Mouse (Mus musculus) lung, embryonic 14.5 days (tissue): ENCODE measurements around the gene Cacybp. TPM values are rescaled to one million over a fixed set of nuclear protein-coding genes. Genes with fewer than 3 reads are reported as not detected.

Experiments
- ATAC-seq: fragments of 200-750 bp; cut with Nextera tagmentation; 2 replicates; pipeline ENCODE4 v1.8.0; 2017; ENCODE audit warnings: mild to moderate bottlenecking, moderate TSS enrichment, moderate library complexity; ENCODE audit not compliant: insufficient read depth
- DNase-seq: peaks from one replicate; pipeline ENCODE4 v3.0.0-alpha.2; 2015
- H3K27ac ChIP-seq: fragments of 300-500 bp; sonication (generic); 2 replicates; pipeline ENCODE4 v1.5.1; 2014; ENCODE audit warnings: low read depth, mild to moderate bottlenecking, moderate library complexity
- H3K27me3 ChIP-seq: fragments of 300-500 bp; sonication (generic); 2 replicates; pipeline ENCODE4 v1.6.1; 2014; ENCODE audit warnings: low read length, control low read depth; ENCODE audit not compliant: insufficient read depth
- H3K36me3 ChIP-seq: fragments of 300-500 bp; sonication (generic); 2 replicates; pipeline ENCODE4 v1.6.1; 2014; ENCODE audit warnings: control low read depth; ENCODE audit not compliant: insufficient read depth
- H3K4me1 ChIP-seq: fragments of 300-500 bp; sonication (generic); 2 replicates; pipeline ENCODE4 v1.6.1; 2014; ENCODE audit warnings: antibody characterized with exemption, control low read depth; ENCODE audit not compliant: insufficient read depth
- H3K4me2 ChIP-seq: fragments of 300-500 bp; sonication (generic); 2 replicates; pipeline ENCODE4 v1.6.1; 2014; ENCODE audit warnings: mild to moderate bottlenecking
- H3K4me3 ChIP-seq: fragments of 300-500 bp; sonication (generic); 2 replicates; pipeline ENCODE4 v1.5.1; 2014; ENCODE audit warnings: low read depth, low read length
- H3K9ac ChIP-seq: fragments of 300-500 bp; sonication (generic); 2 replicates; pipeline ENCODE4 v1.6.1; 2014
- H3K9me3 ChIP-seq: fragments of 300-500 bp; sonication (generic); 2 replicates; pipeline ENCODE4 v1.6.1; 2016; ENCODE audit warnings: low read depth, low read length, control low read depth
- CTCF ChIP-seq: IDR thresholded peaks from 2 replicates; pipeline ENCODE4 v1.5.1; 2016; ENCODE audit warnings: antibody characterized with exemption, low read depth
- WGBS: fragments of 180-500 bp; shearing (Covaris S2); extraction: QIAGEN DNeasy Blood & Tissue Kit; methylation state at CpG from one replicate; pipeline ENCODE4 v1.1.7; 2014; 5-methylcytosine and 5-hydroxymethylcytosine counted together
- polyA plus RNA-seq: library from polyadenylated mRNA; unstranded; fragments of >200 nt; fragmentation: Nextera tagmentation; extraction: Ambion mirVana; gene quantifications from 2 replicates; pipeline ENCODE4 v1.2.1, GENCODE M21; 2014

Cacybp gene
- polyA plus RNA-seq, 1 experiment from 2014 or later = 257 TPM

DNA sequence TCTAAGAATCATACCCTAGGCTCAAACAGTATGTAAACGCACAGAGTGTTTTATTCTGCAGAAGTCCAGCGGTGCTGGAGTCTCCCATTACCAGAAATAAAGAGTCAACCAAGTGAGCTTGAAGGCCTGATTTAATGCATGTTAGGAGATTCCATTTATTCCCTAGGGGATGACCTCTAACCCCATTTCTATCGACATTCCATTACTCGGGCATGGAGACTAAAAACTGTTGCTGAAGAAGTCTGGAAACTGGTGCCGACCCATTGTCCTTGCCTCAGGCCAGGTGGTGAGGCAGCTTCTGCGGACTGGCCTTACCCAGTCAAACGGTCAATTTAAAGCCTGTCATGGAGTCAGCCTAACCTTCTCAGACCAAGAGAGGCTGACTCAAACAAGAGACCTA, 1.5 kb upstream of the Cacybp start:
- Histone ChIP-seq H3K36me3 (0 out of 2 replicates have a peak, but pooled peaks cover 2% of the 10 kb centered on the region), H3K27ac (no peak overlapping the region), H3K4me2 (peak overlapping the region; percentile 84), H3K27me3 (no peaks in the 10 kb centered on the region), H3K9me3 (no peaks in the 10 kb centered on the region), H3K4me3 (no peak overlapping the region), H3K9ac (no peak overlapping the region), H3K4me1 (peaks cover 9% of the 10 kb centered on the region)
- TF ChIP-seq CTCF = no peak
- ATAC-seq = no peak
- DNase-seq = no peak
- 87% methylated on average over 7 of the region's 7 CpGs for WGBS

DNA sequence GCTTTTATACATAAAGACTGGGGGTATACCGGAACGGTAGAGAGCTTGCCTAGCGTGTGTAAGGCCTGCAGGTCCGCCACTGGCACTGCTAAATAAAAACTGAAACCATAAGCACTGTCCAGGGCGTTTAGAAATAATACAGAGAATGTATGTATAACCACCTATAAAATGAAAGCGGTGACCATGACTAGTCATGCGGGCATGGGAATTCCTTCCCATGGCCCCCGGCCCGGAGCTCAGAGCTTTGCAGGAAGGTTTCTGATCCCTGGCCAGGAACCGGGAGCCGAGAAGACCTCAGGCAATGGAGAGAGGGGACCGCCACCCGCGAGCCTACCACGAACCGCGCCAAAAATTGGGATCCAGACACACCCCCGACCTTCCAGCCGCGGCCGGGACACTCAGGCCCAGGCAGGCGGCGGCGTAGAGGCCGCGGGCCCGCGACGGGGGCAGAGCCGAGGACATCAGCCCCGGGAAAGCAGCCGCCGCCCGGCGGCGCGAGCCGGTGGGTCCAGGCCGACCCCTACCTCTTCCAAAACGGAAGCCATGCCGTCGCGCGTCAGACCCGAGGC, 468 bp downstream of the Cacybp start:
- Histone ChIP-seq H3K9me3 (no peaks in the 10 kb centered on the region), H3K4me3 (peak overlapping the region; percentile 91), H3K4me2 (peak overlapping the region; percentile 68), H3K36me3 (peaks cover 11% of the 10 kb centered on the region), H3K27ac (peak overlapping the region; percentile 99), H3K9ac (peak overlapping the region; percentile 92), H3K4me1 (peaks cover 9% of the 10 kb centered on the region), H3K27me3 (no peaks in the 10 kb centered on the region)
- ATAC-seq = peak; percentile 3
- under 1% methylated on average over 45 of the region's 45 CpGs for WGBS
- TF ChIP-seq CTCF = no peak
- DNase-seq = peak; percentile 59

DNA sequence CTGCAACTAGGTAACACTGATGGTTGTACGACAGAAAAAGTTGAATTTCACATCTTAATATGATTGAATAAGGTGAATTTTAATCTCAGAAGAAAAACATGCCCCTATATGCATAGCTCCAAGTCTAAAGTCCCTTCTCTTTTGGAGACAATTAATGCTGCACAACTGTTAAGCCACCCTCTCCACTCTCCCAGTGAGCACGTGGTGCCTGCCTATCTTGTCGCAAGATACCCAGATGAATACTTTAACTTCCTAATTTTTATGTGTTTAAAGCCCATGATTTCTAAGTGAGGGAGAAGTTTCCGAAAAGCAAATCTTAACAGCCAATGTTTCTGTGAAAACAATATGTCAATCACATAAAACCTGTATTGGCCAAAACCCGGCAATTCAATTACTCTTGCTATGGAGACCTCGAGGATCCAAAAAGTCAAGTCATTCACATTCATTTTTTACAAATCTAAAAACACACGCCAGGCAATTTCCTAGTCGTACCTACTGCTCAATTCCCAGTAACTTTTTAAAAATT, 1.0 kb downstream of the Cacybp start:
- DNase-seq (peak; percentile 19), ATAC-seq (no peak)
- peak overlapping the region; percentile 99 for H3K27ac ChIP-seq
- H3K36me3 ChIP-seq = peaks cover 17% of the 10 kb centered on the region
- H3K9me3 ChIP-seq = no peaks in the 10 kb centered on the region
- no peaks in the 10 kb centered on the region for H3K27me3 ChIP-seq
- WGBS = under 1% methylated on average over 8 of the region's 8 CpGs
- H3K4me3 ChIP-seq = peak overlapping the region; percentile 91
- H3K4me1 ChIP-seq = peaks cover 9% of the 10 kb centered on the region
- peak overlapping the region; percentile 68 for H3K4me2 ChIP-seq
- H3K9ac ChIP-seq = peak overlapping the region; percentile 92
- TF ChIP-seq CTCF = no peak

DNA sequence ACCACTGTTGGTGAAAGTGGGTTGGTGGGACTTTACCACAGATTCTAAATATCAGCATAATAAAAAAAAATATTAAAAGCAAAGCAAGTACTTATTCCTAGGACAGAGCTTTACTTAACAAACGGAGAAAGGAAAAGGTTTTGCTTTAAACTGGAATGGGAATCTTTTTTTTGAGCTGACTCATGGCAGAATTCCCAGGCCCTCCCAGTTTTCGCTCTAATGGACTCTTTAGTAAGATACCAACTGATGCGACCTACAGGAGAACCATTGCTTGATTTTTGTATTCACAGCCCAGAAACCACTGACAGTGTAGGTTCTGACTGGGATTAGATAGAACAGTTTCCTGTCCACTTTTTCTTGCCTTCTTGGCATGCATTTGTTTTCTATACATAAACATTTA, 2.1 kb downstream of the Cacybp start:
- Histone ChIP-seq H3K36me3 (peaks cover 28% of the 10 kb centered on the region), H3K9me3 (no peaks in the 10 kb centered on the region), H3K4me3 (peak overlapping the region; percentile 91), H3K27me3 (no peaks in the 10 kb centered on the region), H3K27ac (no peak overlapping the region), H3K4me2 (peak overlapping the region; percentile 68), H3K4me1 (peaks cover 9% of the 10 kb centered on the region), H3K9ac (peak overlapping the region; percentile 92; the same call in 1 of the 2 replicates)
- DNase-seq = peak; percentile 39
- no peak for TF ChIP-seq CTCF
- ATAC-seq = no peak
- WGBS = 36% methylated on average over 3 of the region's 3 CpGs

DNA sequence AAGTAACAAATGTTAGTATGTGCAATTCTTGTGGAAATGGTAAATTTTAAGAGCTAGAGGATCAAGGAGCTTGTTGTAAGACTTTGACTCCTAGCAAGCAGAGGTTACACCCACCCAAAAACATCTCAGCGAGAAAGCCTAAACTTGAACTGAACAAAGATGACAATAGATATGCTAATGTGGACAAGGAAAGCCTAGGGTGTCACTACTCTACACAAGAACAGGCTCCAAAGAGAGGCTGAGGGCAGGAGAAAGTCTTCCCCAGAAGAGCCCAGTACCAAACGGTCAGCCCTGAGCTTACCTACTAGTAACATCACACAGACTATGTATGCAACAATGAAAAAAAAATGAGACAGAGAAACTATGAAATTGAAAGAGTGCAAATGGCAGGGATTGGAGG, 2.8 kb downstream of the Cacybp start:
- Histone ChIP-seq H3K4me1 (peaks cover 9% of the 10 kb centered on the region), H3K4me3 (no peak overlapping the region), H3K27ac (no peak overlapping the region), H3K9ac (no peak overlapping the region), H3K36me3 (peaks cover 34% of the 10 kb centered on the region), H3K4me2 (no peak overlapping the region), H3K27me3 (no peaks in the 10 kb centered on the region), H3K9me3 (no peaks in the 10 kb centered on the region)
- WGBS = 81% methylated on average over 2 of the region's 2 CpGs
- no peak for TF ChIP-seq CTCF
- ATAC-seq (no peak), DNase-seq (no peak)

DNA sequence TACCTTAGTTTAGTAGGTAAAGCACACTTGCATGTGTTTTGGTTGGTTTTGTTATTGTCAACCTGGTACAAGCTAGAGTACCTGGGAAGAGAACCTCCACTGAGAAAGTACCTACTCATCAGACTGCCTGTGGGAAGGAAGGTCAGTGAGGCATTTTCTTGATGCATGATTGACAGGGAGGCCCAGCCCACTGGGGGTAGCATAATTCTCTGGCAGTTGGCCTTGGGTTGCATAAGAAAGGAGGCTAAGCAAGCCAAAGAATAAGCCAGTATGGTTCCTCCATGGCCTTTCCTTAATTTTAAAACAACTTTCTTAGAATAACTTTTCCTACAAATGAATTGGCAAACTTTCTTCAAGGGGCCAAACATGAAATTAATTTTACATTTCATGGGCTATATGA, 7.2 kb downstream of the Cacybp start:
- no peak for ATAC-seq
- peaks cover 72% of the 10 kb centered on the region for H3K36me3 ChIP-seq
- no peaks in the 10 kb centered on the region for H3K27me3 ChIP-seq
- no peaks in the 10 kb centered on the region for H3K9me3 ChIP-seq
- no peak for DNase-seq
- H3K27ac ChIP-seq = no peak overlapping the region
- H3K4me1 ChIP-seq = no peaks in the 10 kb centered on the region
- H3K4me3 ChIP-seq = no peak overlapping the region
- H3K9ac ChIP-seq = no peak overlapping the region
- H3K4me2 ChIP-seq = no peak overlapping the region
- no peak for TF ChIP-seq CTCF

DNA sequence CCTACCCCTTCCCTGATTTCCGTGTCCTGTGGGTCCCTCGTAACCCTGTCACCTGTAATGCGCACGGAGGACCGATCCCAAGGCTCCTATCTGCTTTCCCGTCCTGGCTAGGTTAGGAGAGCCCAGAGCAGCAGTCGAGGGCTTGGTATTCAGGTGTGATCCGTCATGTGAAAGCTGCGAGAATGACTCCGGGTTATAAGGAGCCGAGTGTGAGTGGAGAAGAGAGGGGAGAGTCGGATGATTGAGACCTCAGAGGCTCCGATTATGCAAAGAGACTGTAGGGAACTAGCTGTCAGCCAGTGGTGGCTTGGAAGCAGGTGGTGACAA, 17.4 kb downstream of the Cacybp start:
- Histone ChIP-seq H3K27ac (peak overlapping the region; percentile 71), H3K4me2 (peak overlapping the region; percentile 69), H3K4me3 (peak overlapping the region; percentile 87), H3K9ac (peak overlapping the region; percentile 90), H3K9me3 (no peaks in the 10 kb centered on the region), H3K4me1 (no peaks in the 10 kb centered on the region), H3K27me3 (no peaks in the 10 kb centered on the region), H3K36me3 (peaks cover 22% of the 10 kb centered on the region)
- WGBS = under 1% methylated on average over 13 of the region's 13 CpGs
- TF ChIP-seq CTCF = no peak
- DNase-seq (no peak), ATAC-seq (no peak)
